Mouse (Mus musculus): ENCODE results near the gene Epo.

Epo gene

GRCm38 (mm10) chr5:137539291-137539801, 6.3 kb upstream of the Epo start:
- peak in 1 of 2 experiments; percentile 47 for DNase-seq (ENCODE audit: low spot score in 2 of 2)

- no peak for DNase-seq (ENCODE audit: low spot score in 2 of 2)
Measured at GRCm38 (mm10) chr5:137537461-137537860, 4.4 kb upstream of the Epo start.

GRCm38 (mm10) chr5:137535318-137535717, 2.3 kb upstream of the Epo start:
- no peak for DNase-seq (ENCODE audit: low spot score in 2 of 2)

GRCm38 (mm10) chr5:137534762-137535161, 1.7 kb upstream of the Epo start:
- DNase-seq (ENCODE audit: low spot score in 2 of 2) = no peak

GRCm38 (mm10) chr5:137532808-137533116, 280 bp downstream of the Epo start:
- DNase-seq (ENCODE audit: low spot score in 2 of 2) = no peak

GRCm38 (mm10) chr5:137532131-137532807, 773 bp downstream of the Epo start:
- no peak for DNase-seq (ENCODE audit: low spot score in 2 of 2)

GRCm38 (mm10) chr5:137531414-137532130, 1.5 kb downstream of the Epo start:
- DNase-seq (ENCODE audit: low spot score in 2 of 2) = no peak

GRCm38 (mm10) chr5:137530588-137531413, 2.2 kb downstream of the Epo start:
- DNase-seq (ENCODE audit: low spot score in 2 of 2) = peak; percentile 83 to 87

- no peak for DNase-seq (ENCODE audit: low spot score in 2 of 2)
Measured at GRCm38 (mm10) chr5:137530075-137530474, 3.0 kb downstream of the Epo start.

- no peak for DNase-seq (ENCODE audit: low spot score in 2 of 2)
Measured at GRCm38 (mm10) chr5:137529221-137529995, 3.6 kb downstream of the Epo start.

GRCm38 (mm10) chr5:137528247-137528968, 4.6 kb downstream of the Epo start:
- no peak for DNase-seq (ENCODE audit: low spot score in 2 of 2)

- no peak for DNase-seq (ENCODE audit: low spot score in 2 of 2)
Measured at GRCm38 (mm10) chr5:137527413-137527812, 5.6 kb downstream of the Epo start.

- no peak for DNase-seq (ENCODE audit: low spot score in 2 of 2)
Measured at GRCm38 (mm10) chr5:137526192-137526936, 6.7 kb downstream of the Epo start.

GRCm38 (mm10) chr5:137525511-137525910, 7.5 kb downstream of the Epo start:
- DNase-seq (ENCODE audit: low spot score in 2 of 2) = no peak

- DNase-seq (ENCODE audit: low spot score in 2 of 2) = no peak
Measured at GRCm38 (mm10) chr5:137524671-137525070, 8.4 kb downstream of the Epo start.

- no peak for DNase-seq (ENCODE audit: low spot score in 2 of 2)
Measured at GRCm38 (mm10) chr5:137524251-137524515, 8.9 kb downstream of the Epo start.

- DNase-seq (ENCODE audit: low spot score in 2 of 2) = no peak
Measured at GRCm38 (mm10) chr5:137523396-137524250, 9.4 kb downstream of the Epo start.

GRCm38 (mm10) chr5:137522711-137523110, 10.3 kb downstream of the Epo start:
- no peak for DNase-seq (ENCODE audit: low spot score in 2 of 2)

GRCm38 (mm10) chr5:137521861-137522260, 11.2 kb downstream of the Epo start:
- DNase-seq (ENCODE audit: low spot score in 2 of 2) = no peak
